Mouse (Mus musculus) MEL (cell line): ENCODE results near the gene Usp22. TPM values are rescaled to one million over a fixed set of nuclear protein-coding genes. Genes with fewer than 3 reads are reported as not detected.
"Not testable (repeated sequence)": the region's sequence is repeated elsewhere in the genome, so short reads cannot be mapped to it uniquely, and the experiment has no call there.

Source experiments
- DNase-seq: peaks from one replicate; pipeline ENCODE4 v3.0.0; 2011; ENCODE audit warnings: low read depth, low spot score
- H3K27ac ChIP-seq: 2 replicates; pipeline ENCODE4 v1.5.1; 2012; ENCODE audit warnings: low read depth, mild to moderate bottlenecking, control low read depth, low read length, moderate library complexity; ENCODE audit not compliant: control insufficient read depth
- H3K27me3 ChIP-seq, 2 experiments: fragments of 150-350 bp in 1 of 2; sonication (generic) in 1 of 2; 2 replicates each; pipeline ENCODE4 v1.6.1; 2012; ENCODE audit warnings: low read length in 2 of 2, mild to moderate bottlenecking in 2 of 2, improper control_type of control experiment in 1 of 2, moderate library complexity in 1 of 2; ENCODE audit not compliant: insufficient read depth in 2 of 2, control insufficient read depth in 1 of 2
- H3K36me3 ChIP-seq, 2 experiments: 2 replicates each; pipeline ENCODE4 v1.6.1; 2012 to 2014; ENCODE audit warnings: low read length in 2 of 2, improper control_type of control experiment in 1 of 2, inconsistent platforms in 1 of 2, mild to moderate bottlenecking in 1 of 2; ENCODE audit not compliant: insufficient read depth in 2 of 2, control insufficient read depth in 1 of 2
- H3K4me1 ChIP-seq, 2 experiments: fragments of 150-350 bp in 1 of 2; sonication (generic) in 1 of 2; 2 replicates each; pipeline ENCODE4 v1.6.1; 2012; ENCODE audit warnings: low read length in 2 of 2, improper control_type of control experiment in 1 of 2, mild to moderate bottlenecking in 1 of 2; ENCODE audit not compliant: insufficient read depth in 2 of 2, control insufficient read depth in 1 of 2
- H3K4me3 ChIP-seq, 2 experiments: fragments of 150-350 bp in 1 of 2; sonication (generic) in 1 of 2; 2 replicates each; pipeline ENCODE4 v1.5.1; 2012; ENCODE audit warnings: low read depth in 2 of 2, low read length in 2 of 2, mild to moderate bottlenecking in 2 of 2, moderate library complexity in 2 of 2, control low read depth in 1 of 2, improper control_type of control experiment in 1 of 2; ENCODE audit not compliant: control insufficient read depth in 1 of 2, insufficient read depth in 1 of 2
- H3K79me2 ChIP-seq: 2 replicates; pipeline ENCODE4 v1.6.1; 2012; ENCODE audit warnings: mild to moderate bottlenecking, low read length, moderate library complexity; ENCODE audit not compliant: control insufficient read depth, poor library complexity, insufficient read depth
- H3K9ac ChIP-seq: 2 replicates; pipeline ENCODE4 v1.6.1; 2012; ENCODE audit warnings: low read depth, mild to moderate bottlenecking, control low read depth, low read length, moderate library complexity; ENCODE audit not compliant: control insufficient read depth, poor library complexity, severe bottlenecking
- H3K9me3 ChIP-seq: fragments of 150-350 bp; sonication (generic); replicated peaks from 2 replicates; pipeline ENCODE4 v1.6.1; 2012; ENCODE audit warnings: mild to moderate bottlenecking, low read length, improper control_type of control experiment, moderate library complexity; ENCODE audit not compliant: insufficient read depth
- CHD1 ChIP-seq: IDR thresholded peaks from 2 replicates; pipeline ENCODE4 v1.6.1; 2012; ENCODE audit warnings: low read depth, mild to moderate bottlenecking, inconsistent platforms, low read length, improper control_type of control experiment
- E2F4 ChIP-seq: IDR thresholded peaks from 2 replicates; pipeline ENCODE4 v1.6.1; 2011; ENCODE audit warnings: low read depth, low read length, improper control_type of control experiment, borderline replicate concordance
- EP300 ChIP-seq, 2 experiments: IDR thresholded peaks; 2 replicates each; pipeline ENCODE4 v1.6.1; 2011; ENCODE audit warnings: improper control_type of control experiment in 2 of 2, low read length in 2 of 2, low read depth in 1 of 2, mild to moderate bottlenecking in 1 of 2
- GATA1 ChIP-seq: IDR thresholded peaks from 2 replicates; pipeline ENCODE4 v1.6.1; 2011; ENCODE audit warnings: low read depth, low read length, improper control_type of control experiment
- MAFK ChIP-seq: IDR thresholded peaks from 2 replicates; pipeline ENCODE4 v1.6.1; 2011; ENCODE audit warnings: low read depth, mild to moderate bottlenecking, low read length, improper control_type of control experiment, borderline replicate concordance
- MEF2A ChIP-seq: IDR thresholded peaks from 2 replicates; pipeline ENCODE4 v1.6.1; 2014; ENCODE audit warnings: low read depth, mild to moderate bottlenecking, inconsistent platforms, low read length, improper control_type of control experiment; ENCODE audit not compliant: poor library complexity, insufficient replicate concordance, severe bottlenecking; ENCODE audit errors: extremely low read depth
- MXI1 ChIP-seq: IDR thresholded peaks from 2 replicates; pipeline ENCODE4 v1.6.1; 2011; ENCODE audit warnings: mild to moderate bottlenecking, low read depth, low read length, improper control_type of control experiment
- NELFE ChIP-seq: IDR thresholded peaks from 2 replicates; pipeline ENCODE4 v1.6.1; 2011; ENCODE audit warnings: low read depth, low read length, improper control_type of control experiment
- NRF1 ChIP-seq: IDR thresholded peaks from 2 replicates; pipeline ENCODE4 v1.6.1; 2014; ENCODE audit warnings: low read depth, mild to moderate bottlenecking, inconsistent platforms, low read length, improper control_type of control experiment, moderate library complexity; ENCODE audit not compliant: poor library complexity, insufficient read depth, severe bottlenecking
- RAD21 ChIP-seq: IDR thresholded peaks from 2 replicates; pipeline ENCODE4 v1.6.1; 2011; ENCODE audit warnings: mild to moderate bottlenecking, low read depth, low read length, improper control_type of control experiment
- TAL1 ChIP-seq: IDR thresholded peaks from 2 replicates; pipeline ENCODE4 v1.6.1; 2012; ENCODE audit warnings: mild to moderate bottlenecking, inconsistent platforms, low read length, moderate library complexity, mixed read lengths
- ZC3H11A ChIP-seq: IDR thresholded peaks from 2 replicates; pipeline ENCODE4 v1.6.1; 2012; ENCODE audit warnings: low read depth, mild to moderate bottlenecking, inconsistent platforms, low read length, improper control_type of control experiment
- polyA plus RNA-seq, 2 experiments: library from polyadenylated mRNA; stranded (reverse) in 1 of 2; unstranded in 1 of 2; fragments of >175 nt in 1 of 2; fragments of >200 nt in 1 of 2; gene quantifications; 2 replicates each; pipeline versions ENCODE4 v1.2.1 to v1.2.4; 2012; ENCODE audit warnings: low replicate concordance in 2 of 2, low read depth in 1 of 2; ENCODE audit not compliant: insufficient read length in 2 of 2, insufficient read depth in 1 of 2, missing spikeins in 1 of 2
- total RNA-seq: library from RNA; depleted of rRNA; stranded (reverse); fragments of 300-350 nt; gene quantifications from 2 replicates; pipeline ENCODE4 v1.2.3, GENCODE M21; 2012

Usp22 gene
- total and polyA plus RNA-seq, 3 experiments, result 36.5 to 646 (median 36.9) TPM

GRCm38 (mm10) chr11:61130646-61131045, 44.2 kb downstream of the Usp22 start:
- H3K4me3 ChIP-seq, H3K9me3 ChIP-seq, H3K4me1 ChIP-seq, H3K27ac ChIP-seq, H3K9ac ChIP-seq, DNase-seq, H3K79me2 ChIP-seq, H3K36me3 ChIP-seq: not testable (repeated sequence)
- peaks cover 4 to 11% of the 10 kb centered on the region in 2 experiments for H3K27me3 ChIP-seq

- no peaks in the 10 kb centered on the region for H3K9me3 ChIP-seq
- no peaks in the 10 kb centered on the region for H3K4me1 ChIP-seq
- DNase-seq, result peak; percentile 58
- no peak for TF ChIP-seq E2F4
- no peak for TF ChIP-seq NRF1
- no peak for TF ChIP-seq ZC3H11A
- no peak for TF ChIP-seq CHD1
- no peak for TF ChIP-seq GATA1
- no peak for TF ChIP-seq NELFE
- TF ChIP-seq TAL1, result no peak
- TF ChIP-seq, all 39 proteins: peak for 0
- H3K27me3 ChIP-seq, result peaks cover 4 to 8% of the 10 kb centered on the region in 2 experiments
- no peak overlapping the region for H3K27ac ChIP-seq
- H3K9ac ChIP-seq, result no peak overlapping the region
- H3K79me2 ChIP-seq, result no peaks in the 10 kb centered on the region
- H3K4me3 ChIP-seq, result no peak overlapping the region
- H3K36me3 ChIP-seq, result no peaks in the 10 kb centered on the region
Observed at GRCm38 (mm10) chr11:61129305-61129704, 45.5 kb downstream of the Usp22 start.

- no peak for TF ChIP-seq MXI1
- no peak for TF ChIP-seq EP300 (IDR thresholded peaks at IDR 0.05; ENCODE audit: low read depth in 1 of 2, low read length in 2 of 2)
- TF ChIP-seq MAFK, result no peak
- no peak for TF ChIP-seq MEF2A
- no peak for TF ChIP-seq RAD21
- no peak for TF ChIP-seq NELFE
- no peak overlapping the region for H3K27ac ChIP-seq
- no peaks in the 10 kb centered on the region for H3K9me3 ChIP-seq
- no peaks in the 10 kb centered on the region for H3K4me1 ChIP-seq
- no peak for DNase-seq
- H3K36me3 ChIP-seq, result no peaks in the 10 kb centered on the region
- H3K27me3 ChIP-seq, result peaks cover 6 to 7% of the 10 kb centered on the region in 2 experiments; a peak in 3 of 4 replicates
- no peaks in the 10 kb centered on the region for H3K79me2 ChIP-seq
- H3K4me3 ChIP-seq, result no peak overlapping the region
- H3K9ac ChIP-seq, result no peak overlapping the region
Observed at GRCm38 (mm10) chr11:61127421-61128055, 47.3 kb downstream of the Usp22 start.
